Comparison of ENCODE assay signal across 28 mouse cellular contexts in genomic region chr12:116981315-116981714, GRCm38 (mm10).
"Had no signal": no experiment of that assay in that cellular context is flagged by ENCODE, and none has a peak within 500 bp of the region (broad histone marks: within the 10 kb centered on the region; RNA-seq: fewer than 3 reads in every experiment).

No protein-coding gene starts in this region.

- H3K27ac ChIP-seq: embryonic facial prominence, embryonic 10.5 days; embryonic facial prominence, embryonic 12.5 days; embryonic facial prominence, embryonic 13.5 days; embryonic facial prominence, embryonic 15.5 days; forebrain, embryonic 10.5 days; forebrain, embryonic 12.5 days; forebrain, embryonic 13.5 days; forebrain, embryonic 15.5 days; gastrocnemius, adult 2 months; heart, adult 2 months had no signal

- H3K9me3 ChIP-seq: embryonic facial prominence, embryonic 10.5 days; embryonic facial prominence, embryonic 12.5 days; embryonic facial prominence, embryonic 13.5 days; embryonic facial prominence, embryonic 15.5 days; forebrain, embryonic 10.5 days; forebrain, embryonic 12.5 days; forebrain, embryonic 13.5 days; forebrain, embryonic 15.5 days had no signal

- H3K27me3 ChIP-seq: embryonic facial prominence, embryonic 12.5 days; embryonic facial prominence, embryonic 13.5 days; embryonic facial prominence, embryonic 15.5 days; forebrain, embryonic 13.5 days; forebrain, embryonic 15.5 days had no signal

- H3K9ac ChIP-seq: embryonic facial prominence, embryonic 12.5 days; embryonic facial prominence, embryonic 13.5 days; embryonic facial prominence, embryonic 15.5 days; forebrain, embryonic 12.5 days; forebrain, embryonic 13.5 days; forebrain, embryonic 15.5 days; forebrain, postnatal 0 days had no signal

- H3K4me3 ChIP-seq: embryonic facial prominence, embryonic 10.5 days; embryonic facial prominence, embryonic 12.5 days; embryonic facial prominence, embryonic 13.5 days; embryonic facial prominence, embryonic 15.5 days; erythroblast, embryonic 14.5 days; forebrain, embryonic 10.5 days; forebrain, embryonic 12.5 days; forebrain, embryonic 13.5 days; forebrain, embryonic 15.5 days; gastrocnemius, adult 2 months; heart, adult 2 months had no signal

- H3K36me3 ChIP-seq: embryonic facial prominence, embryonic 10.5 days; embryonic facial prominence, embryonic 12.5 days; embryonic facial prominence, embryonic 13.5 days; embryonic facial prominence, embryonic 15.5 days; forebrain, embryonic 10.5 days; forebrain, embryonic 12.5 days; forebrain, embryonic 15.5 days had no signal

- ATAC-seq: forebrain, embryonic 13.5 days; forebrain, embryonic 14.5 days; forebrain, embryonic 15.5 days; forebrain, embryonic 16.5 days; forebrain, postnatal 0 days had no signal

- DNase-seq: cerebellum, adult 2 months; cerebellum, adult 8-10 months; cerebellum, adult 9-10 months; cerebellum, adult 9-11 months; cerebellum, postnatal 10 days; cerebellum, postnatal 14 days; cerebellum, postnatal 25 days; cerebellum, postnatal 36 days; embryo, embryonic 11 days; forebrain, postnatal 0 days; gastrocnemius, adult 2 months; gastrocnemius, postnatal 10 days; gastrocnemius, postnatal 14 days; gastrocnemius, postnatal 25 days; gastrocnemius, postnatal 36 days; heart, adult 18-20 months; heart, adult 2 months had no signal

- H3K4me1 ChIP-seq: embryonic facial prominence, embryonic 12.5 days; embryonic facial prominence, embryonic 13.5 days; embryonic facial prominence, embryonic 15.5 days; forebrain, embryonic 10.5 days; forebrain, embryonic 12.5 days; forebrain, embryonic 13.5 days; forebrain, embryonic 15.5 days had no signal
